Mouse (Mus musculus) G1E-ER4 (cell line): ENCODE measurements around the gene Fxyd2. TPM values are rescaled to one million over a fixed set of nuclear protein-coding genes. Genes with fewer than 3 reads are reported as not detected.

Experiments
- GATA1 ChIP-seq: IDR thresholded peaks from one replicate; pipeline ENCODE4 v1.8.0; 2012; ENCODE audit warnings: low read length, inconsistent platforms
- polyA plus RNA-seq: library from polyadenylated mRNA; stranded (reverse); fragments of >175 nt; gene quantifications from 2 replicates; pipeline ENCODE4 v1.2.3, GENCODE M21; 2012

Fxyd2 gene
- polyA plus RNA-seq, 1 experiment, result not detected

DNA sequence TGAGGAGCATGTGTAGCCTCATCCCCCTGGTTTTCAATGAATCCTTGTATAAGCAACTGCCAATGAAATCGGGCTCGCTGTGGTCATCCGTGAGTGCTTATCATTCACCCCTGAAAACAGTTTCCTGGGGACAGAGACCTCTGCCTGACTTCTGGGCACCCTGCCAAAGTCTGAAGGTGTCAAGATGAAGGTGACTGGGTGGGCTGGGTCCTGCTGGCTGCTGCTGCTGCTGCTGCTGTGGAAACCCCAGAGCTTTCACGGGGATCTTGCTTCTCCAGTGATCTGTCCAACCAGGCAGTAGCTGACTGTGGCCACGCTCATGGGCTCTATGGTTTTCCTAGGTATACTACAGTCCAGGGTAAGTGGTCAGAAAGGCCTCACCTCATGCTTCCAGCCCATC is 10.7 kb downstream of the Fxyd2 start:
- TF ChIP-seq GATA1, result no peak

DNA sequence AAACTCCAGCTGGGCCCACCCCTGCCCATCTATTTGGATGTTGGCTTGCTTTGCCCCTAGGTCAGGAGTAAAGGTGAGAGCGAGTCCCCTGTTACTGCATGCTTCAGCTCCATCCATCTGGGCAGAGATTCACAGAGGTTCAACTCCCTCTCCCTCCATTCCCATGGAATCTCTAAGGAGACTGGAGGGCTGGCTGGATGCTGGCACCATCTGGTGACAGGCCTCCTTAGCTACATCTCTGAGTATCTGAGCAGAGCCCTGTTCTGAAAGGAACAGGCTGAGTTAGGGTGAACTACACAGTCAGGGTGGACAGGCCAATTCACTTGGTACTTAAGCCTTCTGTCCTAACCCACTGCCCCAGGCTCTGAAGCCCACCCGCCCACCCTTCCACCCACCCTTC is 11.1 kb downstream of the Fxyd2 start:
- TF ChIP-seq GATA1, result no peak

DNA sequence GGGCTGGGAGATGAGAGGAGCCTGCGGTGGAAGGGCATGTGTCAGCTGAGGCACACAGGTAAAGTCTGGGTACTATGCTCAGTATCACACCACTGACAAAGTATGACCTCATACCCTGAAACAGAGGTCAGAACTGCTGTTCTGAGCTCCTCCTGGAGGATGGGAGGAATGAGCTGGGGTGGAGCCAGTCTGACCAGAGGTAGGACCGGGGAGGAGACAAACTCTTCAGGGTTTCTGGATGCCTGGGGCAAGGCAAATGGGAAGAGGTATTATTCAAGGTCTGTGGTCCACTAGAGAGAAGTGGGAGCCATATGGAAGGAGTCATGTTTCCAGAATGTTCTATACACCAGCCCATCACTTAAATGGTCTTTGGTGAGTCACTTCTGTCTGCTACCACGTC is 11.6 kb downstream of the Fxyd2 start:
- TF ChIP-seq GATA1, result no peak

DNA sequence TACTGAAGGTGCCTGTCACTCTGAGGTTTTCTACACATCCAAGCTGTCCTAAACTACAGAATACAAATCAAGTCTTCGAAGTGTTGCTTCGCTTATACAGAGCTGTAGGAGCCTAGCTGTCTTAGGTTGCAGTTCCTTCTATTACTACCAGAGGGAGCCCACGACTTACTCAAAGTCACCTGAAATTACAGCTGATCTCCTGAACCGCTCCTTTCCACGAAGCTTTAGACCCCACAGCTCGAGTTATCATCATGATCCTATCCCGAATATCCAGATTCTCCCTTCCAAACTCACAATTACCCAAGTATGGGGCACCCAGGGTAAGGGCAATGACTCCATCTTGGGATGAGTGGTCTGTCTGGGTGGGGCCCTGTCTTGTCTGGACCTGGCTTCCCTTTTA is 12.3 kb downstream of the Fxyd2 start:
- no peak for TF ChIP-seq GATA1

DNA sequence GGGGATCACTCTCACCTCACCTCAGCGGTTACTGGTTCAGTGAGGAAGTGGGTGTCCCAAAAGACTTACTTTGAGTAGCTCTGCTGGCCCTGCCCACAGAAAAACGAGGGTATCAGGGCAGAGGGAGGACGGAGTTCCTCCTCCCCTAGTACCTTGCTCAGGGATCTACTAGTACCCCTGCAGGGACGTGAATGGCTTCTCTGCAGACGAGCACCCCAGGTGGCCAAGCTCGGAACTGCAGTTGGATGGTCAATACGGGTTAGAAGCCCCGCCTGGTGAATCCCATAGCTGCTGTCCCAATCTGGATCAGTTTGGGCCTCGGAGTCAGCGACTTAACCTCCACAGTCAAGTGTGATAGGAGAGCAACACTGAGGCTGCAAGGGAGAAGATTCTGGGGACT is 12.8 kb downstream of the Fxyd2 start:
- no peak for TF ChIP-seq GATA1

DNA sequence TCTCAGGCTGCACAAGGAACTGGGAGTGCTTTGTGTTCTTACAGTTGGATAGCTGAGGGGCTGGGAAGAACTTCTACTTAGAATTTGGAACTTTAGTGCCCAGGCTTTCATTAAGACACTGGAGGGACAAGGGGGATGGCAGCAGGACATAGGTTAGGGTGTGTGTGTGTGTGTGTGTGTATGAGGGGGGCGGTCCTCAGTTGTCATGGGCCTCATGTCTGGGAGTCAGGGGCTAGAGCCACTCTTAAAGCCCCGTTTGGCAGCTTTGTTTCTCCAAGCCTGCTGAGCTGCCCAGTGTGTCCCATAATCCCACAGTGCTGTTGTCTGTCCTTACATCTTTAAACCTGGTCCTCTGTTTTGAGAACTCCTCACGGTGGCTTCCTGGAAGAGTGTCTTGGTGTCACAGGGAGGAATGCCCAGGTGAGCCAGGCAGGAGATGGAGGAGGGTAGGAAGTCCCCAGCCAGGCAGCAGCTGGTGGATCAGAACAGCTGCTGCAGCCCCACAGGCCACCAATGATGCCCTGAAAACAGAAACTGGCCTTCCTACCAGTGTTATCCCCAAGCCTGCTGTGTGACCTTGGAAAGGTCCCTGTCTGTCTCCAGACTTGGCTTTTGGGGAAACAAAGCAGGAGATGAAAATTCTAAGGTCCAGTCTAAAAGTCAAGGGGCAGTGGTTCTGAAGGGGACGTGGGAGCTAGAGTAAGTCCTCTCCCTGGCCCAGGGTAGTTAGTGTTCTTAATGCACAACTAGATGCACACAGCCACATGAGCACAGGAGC is 13.4 kb downstream of the Fxyd2 start:
- no peak for TF ChIP-seq GATA1

DNA sequence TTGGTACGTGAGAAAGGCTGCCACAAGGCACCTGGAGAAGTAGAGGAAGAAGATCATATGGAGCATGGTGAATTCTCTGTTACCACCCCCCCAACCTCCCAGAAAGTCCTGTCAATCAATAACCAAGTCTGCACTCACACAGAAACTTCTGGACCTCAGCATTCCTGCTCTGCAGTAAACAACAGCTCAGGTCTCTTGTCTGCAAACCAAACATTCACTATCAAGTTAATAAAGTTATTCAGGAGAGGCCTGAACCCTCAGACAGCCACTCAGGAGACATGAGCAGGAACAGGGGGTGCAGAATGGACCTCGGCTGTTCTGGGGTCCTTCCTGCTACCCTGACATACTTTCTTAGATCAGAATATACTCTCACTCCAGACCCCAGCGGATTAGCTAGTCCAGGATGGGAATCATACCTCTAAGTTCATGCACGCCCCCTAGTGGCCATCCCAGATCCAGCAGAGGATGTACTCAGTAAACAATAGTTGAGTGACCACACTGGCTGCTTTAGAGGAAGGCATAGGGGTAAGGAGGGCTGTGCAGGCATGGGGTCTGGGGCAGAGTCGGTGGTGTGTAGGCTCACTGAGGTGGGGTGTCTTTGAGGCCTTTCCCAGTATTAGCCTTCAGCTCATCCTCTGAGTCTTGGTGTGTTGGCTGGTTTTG is 14.1 kb downstream of the Fxyd2 start:
- TF ChIP-seq GATA1, result no peak

DNA sequence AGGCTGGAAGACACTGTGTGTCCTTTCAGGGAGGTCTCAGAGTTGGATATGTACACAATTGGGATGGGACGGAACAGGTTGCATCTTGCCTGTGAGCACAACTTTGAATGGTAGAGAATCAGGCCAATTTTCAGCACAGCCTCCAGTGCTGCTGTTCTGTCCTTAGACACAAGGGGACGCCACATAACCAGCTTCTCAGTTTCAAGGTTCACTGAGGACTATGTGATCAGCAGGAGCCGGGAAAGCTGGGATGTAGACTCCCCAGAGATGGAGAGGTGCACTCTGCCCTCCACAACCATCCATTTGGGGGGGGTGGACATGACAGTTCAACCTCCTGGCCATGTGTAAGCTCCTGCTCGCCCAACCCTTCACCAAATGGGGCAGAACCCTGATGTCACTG is 16.4 kb downstream of the Fxyd2 start:
- no peak for TF ChIP-seq GATA1

DNA sequence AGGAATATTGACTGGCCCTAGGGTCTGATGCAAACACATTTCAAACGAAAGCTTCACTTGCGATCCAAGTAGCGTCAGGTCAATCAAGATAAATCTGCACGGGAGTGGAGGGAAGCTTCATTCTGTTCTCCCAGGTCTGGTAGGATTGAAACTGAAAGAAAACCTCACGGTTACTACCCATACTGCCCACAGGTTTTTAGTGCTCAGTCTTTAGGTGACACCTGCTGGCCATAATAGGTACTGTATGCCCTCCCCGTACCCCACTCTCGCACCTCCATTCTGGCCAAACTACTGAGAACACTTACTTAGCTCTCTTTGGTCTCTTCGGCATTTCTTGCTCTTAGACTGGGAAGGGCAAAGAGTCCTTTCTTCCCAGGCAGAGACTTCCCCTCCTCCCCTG is 17.8 kb downstream of the Fxyd2 start:
- no peak for TF ChIP-seq GATA1

DNA sequence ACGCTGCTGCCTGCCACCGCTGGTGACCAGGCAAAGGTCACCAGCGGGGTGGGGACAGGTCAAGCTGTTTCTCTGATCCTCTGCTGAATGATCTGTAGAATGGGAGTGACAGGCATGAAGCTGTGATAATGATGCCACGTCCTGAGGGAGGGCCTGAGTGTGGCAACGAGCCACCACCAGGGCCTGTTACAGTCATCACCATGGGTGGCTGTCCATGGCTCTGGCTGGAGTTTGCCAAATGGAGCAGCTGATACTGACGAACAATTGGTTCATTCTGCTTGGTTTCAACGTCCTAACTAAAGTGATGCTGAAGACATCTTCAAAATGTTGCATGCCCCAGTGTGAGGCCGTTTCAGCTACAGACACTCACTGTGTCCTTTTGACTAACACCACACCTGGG is 18.8 kb downstream of the Fxyd2 start:
- TF ChIP-seq GATA1, result no peak

DNA sequence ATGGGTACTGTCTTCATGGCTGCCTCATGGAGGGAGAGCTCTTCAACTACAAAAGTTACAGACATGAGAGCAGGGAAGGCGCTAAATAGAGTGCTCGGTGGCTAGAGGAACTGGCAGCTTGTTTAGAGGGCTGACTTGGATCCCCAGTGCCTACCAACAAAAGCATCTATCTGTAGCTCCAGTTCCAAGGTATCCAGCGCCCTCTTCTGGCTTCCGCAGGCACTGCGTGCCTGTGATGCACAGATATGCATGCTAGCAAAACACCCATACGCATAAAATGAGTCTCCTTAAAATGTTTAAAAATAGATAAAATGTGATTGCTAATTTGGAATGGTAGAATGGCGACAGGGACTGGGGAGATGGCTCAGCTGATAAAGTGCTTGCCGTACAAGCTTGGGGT is 21.7 kb downstream of the Fxyd2 start:
- TF ChIP-seq GATA1, result no peak

DNA sequence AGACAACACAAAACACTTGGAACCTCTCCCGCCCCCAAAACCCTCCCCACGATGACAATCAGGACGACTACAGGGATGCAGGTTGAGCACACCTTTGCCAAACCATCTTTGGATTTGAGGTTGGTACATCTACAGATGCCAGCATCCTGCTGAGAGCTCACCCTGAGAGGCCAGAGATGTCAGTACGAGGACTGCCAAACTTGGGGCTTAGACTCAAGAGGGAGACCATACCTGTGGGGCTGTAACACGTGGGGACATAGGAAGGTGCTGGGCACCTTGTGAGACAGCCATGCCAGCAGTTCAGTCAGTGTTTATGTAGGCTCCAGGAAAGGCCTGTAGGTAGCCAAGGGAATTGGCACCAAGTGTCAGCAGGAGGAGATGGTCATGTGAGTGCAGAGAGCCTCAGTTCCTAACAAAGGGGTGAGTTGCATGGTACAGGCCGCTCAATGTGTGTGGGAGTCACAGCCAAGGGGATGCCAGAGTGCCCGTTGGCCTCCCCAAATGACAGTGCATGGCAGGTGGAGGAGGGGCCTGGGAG is 23.4 kb downstream of the Fxyd2 start:
- TF ChIP-seq GATA1, result no peak

DNA sequence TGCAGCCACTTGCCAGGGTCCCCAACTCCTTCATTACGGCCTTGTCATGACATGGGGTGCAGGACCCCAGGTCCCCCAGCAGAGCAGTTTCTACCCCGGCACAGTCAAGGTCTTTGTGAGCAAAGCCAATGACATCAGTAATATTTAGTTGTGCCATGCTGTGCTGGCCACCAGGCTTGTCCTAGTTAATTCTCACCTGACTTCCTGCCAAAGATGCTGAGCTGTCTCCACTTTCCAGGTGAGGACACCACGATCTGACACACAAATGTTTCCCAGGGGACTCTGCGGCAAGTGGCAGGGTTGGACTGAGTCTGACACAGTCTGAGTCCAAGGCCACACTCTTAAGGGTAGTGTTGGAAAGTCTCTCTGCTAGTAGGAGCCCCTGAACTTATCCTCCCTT is 27.0 kb downstream of the Fxyd2 start, which contains the start of gene Dscaml1:
Dscaml1 (plus strand) TSS at position 173 of the 400 bp plus-strand sequence.
- TF ChIP-seq GATA1, result no peak

DNA sequence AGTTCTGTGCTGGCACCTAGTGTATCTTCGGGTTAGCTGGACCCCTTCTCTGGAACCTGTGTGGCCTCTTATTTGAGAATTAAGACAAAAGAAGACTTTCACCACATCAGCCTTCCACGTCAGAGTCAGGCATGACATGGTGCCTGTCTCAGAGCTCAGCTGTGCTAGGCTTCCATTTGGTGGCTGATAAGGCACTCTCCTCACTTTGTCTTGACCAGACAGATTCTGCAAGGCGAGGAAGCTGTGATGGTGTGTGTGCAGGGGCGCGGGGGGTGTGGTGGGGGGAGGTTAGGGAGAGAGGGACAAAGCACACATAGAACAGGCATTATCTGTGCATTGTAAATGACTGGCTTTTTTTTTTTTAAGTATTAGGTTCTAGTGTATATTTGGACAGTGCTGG is 29.9 kb downstream of the Fxyd2 start:
- TF ChIP-seq GATA1, result no peak

DNA sequence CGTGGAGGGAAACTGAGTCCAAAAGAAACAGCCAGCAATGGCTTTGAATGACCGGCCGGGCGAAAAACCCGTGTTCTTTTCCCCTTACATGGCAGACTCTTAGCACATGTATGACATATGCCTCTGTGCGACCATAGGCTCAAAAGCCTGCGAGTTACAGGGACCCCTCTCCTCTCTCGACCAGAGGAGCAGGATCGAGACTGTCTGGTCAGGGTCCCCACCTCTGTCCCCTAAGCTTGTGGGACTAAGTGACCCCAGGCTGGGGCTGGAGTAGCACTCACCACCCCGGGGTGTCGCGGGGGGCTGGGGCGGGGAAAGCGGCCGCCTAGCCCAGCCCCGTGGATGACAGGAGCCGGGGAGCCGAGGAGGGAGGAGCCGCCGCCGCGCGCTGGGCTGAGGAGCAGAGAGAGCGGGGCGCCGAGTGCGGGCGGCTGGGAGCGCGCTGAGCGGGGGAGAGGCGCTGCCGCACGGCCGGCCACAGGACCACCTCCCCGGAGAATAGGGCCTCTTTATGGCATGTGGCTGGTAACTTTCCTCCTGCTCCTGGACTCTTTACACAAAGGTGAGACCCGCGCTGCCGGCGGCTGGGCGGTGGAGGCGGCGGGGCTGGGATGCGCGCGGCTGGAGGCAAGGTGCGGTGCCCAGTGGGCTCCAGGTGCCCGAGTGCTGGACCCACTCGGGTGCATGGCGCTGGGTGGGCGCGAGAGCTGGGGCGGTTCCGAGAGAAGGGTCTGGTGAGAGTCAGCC is 30.7 kb downstream of the Fxyd2 start:
- TF ChIP-seq GATA1, result no peak

DNA sequence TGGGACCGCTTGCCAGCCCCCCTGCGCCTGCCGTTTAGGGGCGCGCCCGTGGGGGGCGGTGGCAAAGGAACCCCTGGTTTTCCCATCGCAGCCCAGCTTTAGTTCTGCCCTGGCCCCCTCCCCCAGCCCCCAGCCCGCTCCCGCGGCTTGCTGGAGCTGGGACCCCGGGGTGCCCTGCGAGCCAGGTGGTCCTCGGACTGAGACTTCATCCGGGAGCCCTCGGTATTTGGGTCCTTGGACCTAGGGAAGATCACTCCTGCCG is 31.2 kb downstream of the Fxyd2 start:
- no peak for TF ChIP-seq GATA1
